17 mouse cellular contexts compared by ENCODE assay signal in genomic region chr2:174748381-174748780, GRCm38 (mm10). TPM values are rescaled to one million over a fixed set of nuclear protein-coding genes. Genes with fewer than 3 reads are reported as not detected.
A peak's percentile ranks its signal among the peaks of the same experiment; 100 is the strongest.
DNase-seq lines count a peak whose midpoint lies in the region; ATAC-seq and TF ChIP-seq lines count a peak whose summit lies in the region.
"Had no signal": no experiment of that assay in that cellular context is flagged by ENCODE, and none has a peak within 500 bp of the region (broad histone marks: within the 10 kb centered on the region; RNA-seq: fewer than 3 reads in every experiment).

No protein-coding gene starts in this region.

- no peaks in the 10 kb centered on the region for H3K36me3 ChIP-seq in heart, embryonic 16.5 days (ENCODE audit: control insufficient read depth, insufficient read depth)
- H3K36me3 ChIP-seq in ES-E14 (ENCODE audit: control insufficient read depth, insufficient read depth, low read length, poor library complexity, severe bottlenecking): no peaks in the 10 kb centered on the region
- no peaks in the 10 kb centered on the region for H3K36me3 ChIP-seq in intestine, embryonic 15.5 days
- H3K36me3 ChIP-seq in hindbrain, embryonic 16.5 days (ENCODE audit: control insufficient read depth, insufficient read depth, low read length): no peaks in the 10 kb centered on the region
- H3K36me3 ChIP-seq in forebrain, embryonic 12.5 days (replicated peaks): no peaks in the 10 kb centered on the region
- H3K36me3 ChIP-seq: hindbrain, embryonic 12.5 days; liver, embryonic 15.5 days; neural tube, embryonic 13.5 days had no signal

- 60% methylated on average over 8 of the region's 8 CpGs for WGBS in heart, embryonic 16.5 days
- WGBS in intestine, embryonic 15.5 days: 59% methylated on average over 8 of the region's 8 CpGs
- 85% methylated on average over 8 of the region's 8 CpGs for WGBS in hindbrain, embryonic 16.5 days
- WGBS in forebrain, embryonic 12.5 days: 87% methylated on average over 8 of the region's 8 CpGs

- no peak overlapping the region for H3K4me3 ChIP-seq in heart, embryonic 16.5 days (ENCODE audit: low read length)
- H3K4me3 ChIP-seq in ES-E14 (ENCODE audit: insufficient read depth in 1 of 2, low read depth in 1 of 2, low read length in 2 of 2, poor library complexity in 1 of 2, severe bottlenecking in 1 of 2): no peak overlapping the region
- no peak overlapping the region for H3K4me3 ChIP-seq in intestine, embryonic 15.5 days (replicated peaks)
- H3K4me3 ChIP-seq in hindbrain, embryonic 16.5 days (ENCODE audit: low read length): no peak overlapping the region
- H3K4me3 ChIP-seq in forebrain, embryonic 12.5 days (replicated peaks): no peak overlapping the region
- H3K4me3 ChIP-seq: hindbrain, embryonic 12.5 days; liver, embryonic 15.5 days; neural tube, embryonic 13.5 days had no signal

- ATAC-seq in heart, embryonic 16.5 days (replicated peaks; ENCODE audit: extremely low read depth, insufficient read depth, low FRiP score): no peak
- peak; percentile 94 for ATAC-seq in intestine, embryonic 15.5 days
- ATAC-seq in megakaryocyte progenitor cell, adult 5-6 weeks (replicated peaks; ENCODE audit: poor library complexity): peak; percentile 74
- no peak for ATAC-seq in hindbrain, embryonic 16.5 days
- no peak for ATAC-seq in forebrain, embryonic 12.5 days (ENCODE audit: low FRiP score)
- ATAC-seq in frontal cortex, adult (ENCODE audit: low TSS enrichment): no peak

- H3K27me3 ChIP-seq in heart, embryonic 16.5 days (ENCODE audit: control insufficient read depth, insufficient read depth, low read length): no peaks in the 10 kb centered on the region
- no peaks in the 10 kb centered on the region for H3K27me3 ChIP-seq in intestine, embryonic 15.5 days (replicated peaks)
- H3K27me3 ChIP-seq in hindbrain, embryonic 16.5 days (replicated peaks; ENCODE audit: control insufficient read depth, insufficient read depth, low read length): no peaks in the 10 kb centered on the region
- H3K27me3 ChIP-seq in forebrain, embryonic 12.5 days: no peaks in the 10 kb centered on the region
- H3K27me3 ChIP-seq: hindbrain, embryonic 12.5 days; liver, embryonic 15.5 days; neural tube, embryonic 13.5 days had no signal

- no peak for DNase-seq in heart, adult 9 months (ENCODE audit: low spot score in 2 of 2)
- DNase-seq in ES-E14 (ENCODE audit: low read depth, low spot score): peak; percentile 28
- DNase-seq: cerebellum, adult 11-12 months; gastrocnemius, postnatal 14 days; kidney, postnatal 36 days; midbrain, embryonic 14.5 days; right cerebral cortex, adult 18-20 months; thymus, postnatal 4 days had no signal

- H3K9ac ChIP-seq in heart, embryonic 16.5 days (ENCODE audit: low read length): no peak overlapping the region
- no peak overlapping the region for H3K9ac ChIP-seq in ES-E14 (ENCODE audit: insufficient read depth, low read depth, low read length, poor library complexity, severe bottlenecking)
- no peak overlapping the region for H3K9ac ChIP-seq in intestine, embryonic 15.5 days
- H3K9ac ChIP-seq in hindbrain, embryonic 16.5 days (ENCODE audit: low read depth, low read length): no peak overlapping the region
- H3K9ac ChIP-seq in forebrain, embryonic 12.5 days: no peak overlapping the region
- H3K9ac ChIP-seq: hindbrain, embryonic 12.5 days; liver, embryonic 15.5 days; neural tube, embryonic 13.5 days had no signal

- in situ Hi-C loops in ES-E14 (cut with MboI; ENCODE audit: low sequenced_read_pairs in 2 of 2, unreplicated experiment in 2 of 2): no loop called here

- H3K4me1 ChIP-seq in heart, embryonic 16.5 days (ENCODE audit: control insufficient read depth, insufficient read depth, low read length): no peaks in the 10 kb centered on the region
- H3K4me1 ChIP-seq in ES-E14 (ENCODE audit: control insufficient read depth in 2 of 2, insufficient read depth in 2 of 2, low read length in 2 of 2, poor library complexity in 1 of 2): peaks cover 2 to 5% of the 10 kb centered on the region in 2 experiments; a peak in 2 of 4 replicates
- H3K4me1 ChIP-seq in intestine, embryonic 15.5 days (replicated peaks): peaks cover 13% of the 10 kb centered on the region; the same call in 1 of the 2 replicates
- no peaks in the 10 kb centered on the region for H3K4me1 ChIP-seq in hindbrain, embryonic 16.5 days (ENCODE audit: control insufficient read depth, insufficient read depth, low read depth, low read length)
- no peaks in the 10 kb centered on the region for H3K4me1 ChIP-seq in forebrain, embryonic 12.5 days
- H3K4me1 ChIP-seq: hindbrain, embryonic 12.5 days; neural tube, embryonic 13.5 days had no signal

- H3K27ac ChIP-seq in heart, embryonic 16.5 days (ENCODE audit: low read length): no peak overlapping the region
- H3K27ac ChIP-seq in ES-E14 (ENCODE audit: insufficient read depth, low read depth, low read length, poor library complexity, severe bottlenecking): no peak overlapping the region
- no peak overlapping the region for H3K27ac ChIP-seq in intestine, embryonic 15.5 days
- H3K27ac ChIP-seq in hindbrain, embryonic 16.5 days (ENCODE audit: low read depth, low read length): no peak overlapping the region
- no peak overlapping the region for H3K27ac ChIP-seq in forebrain, embryonic 12.5 days
- H3K27ac ChIP-seq: hindbrain, embryonic 12.5 days; liver, embryonic 15.5 days; neural tube, embryonic 13.5 days had no signal

- peak overlapping the region; percentile 31 for H3K4me2 ChIP-seq in heart, embryonic 16.5 days (ENCODE audit: low read depth, low read length)
- H3K4me2 ChIP-seq in intestine, embryonic 15.5 days (replicated peaks): peak overlapping the region; percentile 34
- no peak overlapping the region for H3K4me2 ChIP-seq in hindbrain, embryonic 16.5 days (ENCODE audit: low read length)
- no peak overlapping the region for H3K4me2 ChIP-seq in forebrain, embryonic 12.5 days
- H3K4me2 ChIP-seq: hindbrain, embryonic 12.5 days; liver, embryonic 15.5 days; neural tube, embryonic 13.5 days had no signal

- no peaks in the 10 kb centered on the region for H3K9me3 ChIP-seq in heart, embryonic 16.5 days (replicated peaks; ENCODE audit: control insufficient read depth, low read length)
- H3K9me3 ChIP-seq in ES-E14 (ENCODE audit: control insufficient read depth, insufficient read depth, low read depth, low read length): no peaks in the 10 kb centered on the region
- no peaks in the 10 kb centered on the region for H3K9me3 ChIP-seq in intestine, embryonic 15.5 days
- no peaks in the 10 kb centered on the region for H3K9me3 ChIP-seq in hindbrain, embryonic 16.5 days (ENCODE audit: control insufficient read depth, low read length)
- H3K9me3 ChIP-seq in forebrain, embryonic 12.5 days: no peaks in the 10 kb centered on the region
- H3K9me3 ChIP-seq: hindbrain, embryonic 12.5 days; liver, embryonic 15.5 days; neural tube, embryonic 13.5 days had no signal

TF ChIP-seq in ES-E14, 5 proteins besides CTCF, POLR2A, EP300 and RAD21:
- no peak for TF ChIP-seq CHD2 (IDR thresholded peaks at IDR 0.05; ENCODE audit: low read depth, low read length)
- TF ChIP-seq ZC3H11A (IDR thresholded peaks at IDR 0.05; ENCODE audit: borderline replicate concordance, low read depth, low read length): no peak

RNA-seq across cellular contexts. Expression of gene Edn3, which starts 12.0 kb away (rescaled TPM):
- polyA plus RNA-seq in heart, embryonic 16.5 days (2015; fragmentation: Nextera tagmentation; extraction: Ambion mirVana): 0.95 and 3.9 TPM in 2 replicates
- total RNA-seq in ES-E14 (2012; rRNA removed): 0.21 and 0.22 TPM in 2 replicates
- 14.7 and 15.3 TPM in 2 replicates for polyA plus RNA-seq in intestine, embryonic 15.5 days (2015; fragmentation: Nextera tagmentation; extraction: Ambion mirVana)
- total RNA-seq in megakaryocyte progenitor cell, adult 5-6 weeks (2015): 0.12 TPM in 1 of 2 replicates, not detected in the other
- not detected in 2 replicates for total RNA-seq in megakaryocyte progenitor cell, adult 5-6 weeks (2017)
- 7.3 and 7.5 TPM in 2 replicates for polyA plus RNA-seq in hindbrain, embryonic 16.5 days (2015; fragmentation: Nextera tagmentation; extraction: Ambion mirVana)
- 3.2 and 5.3 TPM in 2 replicates for polyA plus RNA-seq in forebrain, embryonic 12.5 days (2016; fragmentation: Nextera tagmentation; extraction: Ambion mirVana)

Comparison
In these comparisons a context has a peak if more than half of its experiments do, and no peak if none do; other contexts are left out.
1. ATAC-seq: peak in intestine, embryonic 15.5 days (single experiment) and megakaryocyte progenitor cell, adult 5-6 weeks (single experiment); none in heart, embryonic 16.5 days (single experiment), hindbrain, embryonic 16.5 days (single experiment), forebrain, embryonic 12.5 days (single experiment) and frontal cortex, adult (single experiment).
2. H3K4me2 ChIP-seq: peak in heart, embryonic 16.5 days (single experiment) and intestine, embryonic 15.5 days (single experiment); none in hindbrain, embryonic 16.5 days (single experiment) and forebrain, embryonic 12.5 days (single experiment).